Mouse (Mus musculus) fat pad, adult 2 months (tissue): ENCODE measurements at regions not wholly inside any gene's neighbourhood (a gene's known extent, or its start where the extent isn't known, plus 50 kb on each side); places are given as distances from the start of the nearest gene placed in this dataset.

Experiments
- DNase-seq: peaks from one replicate; pipeline ENCODE4 v3.0.0-alpha.2; 2011; ENCODE audit warnings: low read depth, low spot score; ENCODE audit errors: extremely low read depth

DNA sequence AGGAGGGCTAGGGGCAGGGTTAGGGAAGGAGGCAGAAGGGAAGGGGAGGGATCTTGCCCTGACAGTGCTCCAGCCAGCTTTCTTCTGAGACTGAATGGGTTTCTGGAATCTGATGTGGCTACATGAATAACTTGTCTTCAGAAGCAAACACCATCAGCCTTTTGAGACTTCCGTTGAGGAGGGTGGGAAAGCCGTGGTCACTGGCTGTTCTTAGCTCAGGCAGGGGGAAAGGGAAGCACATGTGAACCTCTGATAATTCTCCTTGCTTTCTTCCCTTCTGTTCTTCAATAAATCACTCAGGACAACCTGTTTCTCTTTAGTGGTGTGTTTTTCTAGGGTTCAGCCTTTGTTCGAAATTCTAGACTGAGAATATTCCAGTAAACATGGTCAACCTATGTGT is 148.9 kb downstream of the Bcl11a start:
- no peak for DNase-seq

- DNase-seq: no peak
Measured at GRCm38 (mm10) chr11:24233376-24233775, 155.5 kb downstream of the Bcl11a start.

DNA sequence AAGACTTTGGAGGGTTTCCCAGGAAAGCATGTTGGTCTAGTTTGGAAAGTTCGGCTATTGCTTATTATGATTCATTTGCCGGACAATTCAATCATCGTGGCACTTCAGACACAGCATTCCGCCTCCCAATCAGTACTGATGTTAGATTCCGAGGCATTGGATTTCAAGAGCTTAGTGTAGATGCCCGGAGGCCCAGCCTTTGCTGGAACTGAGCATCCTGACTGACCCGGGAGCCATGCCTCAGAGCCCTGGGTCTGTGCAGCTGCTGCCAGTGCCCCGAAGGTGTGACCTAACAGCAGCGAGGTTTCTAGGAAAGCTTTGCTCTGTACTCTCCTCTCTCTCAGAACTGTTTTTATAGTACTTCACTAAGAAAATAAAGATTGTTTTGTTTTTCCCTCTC is 156.0 kb downstream of the Bcl11a start:
- no peak for DNase-seq

GRCm38 (mm10) chr11:24234422-24234821 is 156.6 kb downstream of the Bcl11a start:
- DNase-seq: no peak

DNA sequence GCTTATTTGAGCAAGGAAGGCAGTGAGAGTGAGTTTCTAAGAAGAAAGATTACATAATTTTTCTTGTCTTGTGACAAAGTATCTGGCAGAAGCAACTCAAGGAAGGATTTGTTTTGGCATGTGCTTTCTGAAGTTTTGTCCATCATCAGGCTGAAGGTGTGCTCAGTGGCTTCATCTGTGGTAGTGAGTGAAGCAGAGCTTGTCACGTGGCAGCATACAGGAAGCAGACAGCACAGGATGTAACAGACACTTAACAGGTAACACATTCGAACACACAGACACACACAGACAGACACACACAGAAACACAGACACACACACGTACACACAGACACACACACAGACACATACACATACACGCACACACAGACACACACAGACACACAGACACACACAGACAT is 157.5 kb downstream of the Bcl11a start:
- DNase-seq: no peak

DNA sequence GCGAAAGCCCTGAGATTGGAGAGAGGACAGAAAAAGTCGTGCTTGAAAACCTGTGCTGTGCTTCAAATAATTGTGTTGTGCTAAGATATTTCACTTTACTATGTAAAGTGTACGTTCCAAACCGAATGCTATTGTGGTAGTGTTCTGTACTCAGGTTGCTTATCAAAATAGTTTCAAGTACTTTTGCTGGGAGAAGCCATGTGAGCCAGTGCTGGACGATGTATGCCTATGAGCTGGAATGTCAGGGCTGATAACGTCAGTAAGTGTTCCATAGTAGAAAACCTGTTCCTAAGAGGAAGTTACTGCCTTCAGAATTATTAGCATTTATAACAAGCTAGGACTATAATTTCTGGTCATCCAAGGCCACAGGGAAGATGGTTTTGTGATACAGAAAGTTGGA is 161.8 kb downstream of the Bcl11a start:
- no peak for DNase-seq

GRCm38 (mm10) chr11:24242096-24242495 is 164.2 kb downstream of the Bcl11a start:
- DNase-seq: no peak

- DNase-seq: no peak
Measured at GRCm38 (mm10) chr11:24242888-24243287, 165.0 kb downstream of the Bcl11a start.

DNA sequence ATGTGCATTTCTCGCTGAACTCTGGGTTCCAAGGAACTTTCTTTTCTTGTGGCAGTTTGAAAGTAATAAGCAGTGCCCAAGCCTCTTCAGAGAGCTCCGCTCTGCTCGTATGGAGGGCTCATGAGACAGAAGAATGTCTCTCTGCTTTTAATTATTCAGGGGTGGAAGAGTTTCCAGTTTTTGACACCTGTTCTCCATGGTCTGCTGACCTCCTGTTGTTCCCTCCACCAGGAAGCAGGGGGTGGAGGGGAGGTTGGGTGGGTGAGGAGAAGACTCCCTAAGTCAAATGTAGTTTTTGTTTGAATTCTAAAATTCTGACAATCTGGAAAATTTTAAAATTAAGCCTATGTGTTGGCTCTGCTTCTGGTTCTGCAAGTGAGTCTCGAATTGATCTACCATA is 167.5 kb downstream of the Bcl11a start:
- no peak for DNase-seq

DNA sequence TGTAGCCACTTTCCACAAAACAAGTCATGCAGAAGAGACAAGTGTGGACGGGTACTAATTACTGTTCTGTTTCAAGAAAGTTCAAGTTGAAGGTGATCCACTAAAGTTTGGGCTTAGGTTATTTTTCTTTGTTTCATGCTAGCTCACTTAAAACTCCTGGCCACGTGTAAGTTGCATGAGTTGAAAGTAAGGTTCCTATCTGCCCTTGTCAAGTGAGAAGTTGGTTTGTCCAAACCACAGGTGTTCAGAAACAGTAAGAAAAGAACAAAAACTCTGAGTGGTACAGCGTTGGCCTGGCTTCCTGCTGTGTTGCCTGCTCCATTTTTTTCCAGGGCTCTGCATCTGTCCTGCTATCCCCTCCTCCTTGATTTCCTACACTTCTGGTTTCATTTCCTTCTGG is 168.5 kb downstream of the Bcl11a start:
- no peak for DNase-seq

DNA sequence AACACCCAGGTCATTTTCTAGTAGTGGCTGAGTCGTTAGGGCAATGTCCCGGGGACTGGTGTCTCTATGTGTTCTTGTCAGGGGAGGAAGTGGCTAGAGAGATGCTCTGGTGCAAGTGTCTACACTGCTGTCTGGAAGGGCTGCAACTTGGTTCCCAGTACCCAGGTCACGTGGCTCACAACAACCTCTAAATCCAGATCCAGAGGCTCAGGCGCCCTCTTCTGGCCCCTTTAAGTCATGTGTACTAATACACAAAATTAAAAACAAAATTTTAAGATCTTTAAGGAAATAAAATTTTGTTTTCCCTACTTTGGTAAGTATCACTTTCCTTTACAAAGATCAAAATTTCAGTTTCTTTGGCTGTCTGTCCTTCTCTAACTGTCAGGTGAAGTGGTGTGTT is 169.4 kb downstream of the Bcl11a start:
- DNase-seq: no peak

- DNase-seq: no peak
Measured at GRCm38 (mm10) chr11:24251516-24251915, 173.7 kb downstream of the Bcl11a start.

- no peak for DNase-seq
Measured at GRCm38 (mm10) chr11:24255201-24256060, 177.6 kb downstream of the Bcl11a start.

DNA sequence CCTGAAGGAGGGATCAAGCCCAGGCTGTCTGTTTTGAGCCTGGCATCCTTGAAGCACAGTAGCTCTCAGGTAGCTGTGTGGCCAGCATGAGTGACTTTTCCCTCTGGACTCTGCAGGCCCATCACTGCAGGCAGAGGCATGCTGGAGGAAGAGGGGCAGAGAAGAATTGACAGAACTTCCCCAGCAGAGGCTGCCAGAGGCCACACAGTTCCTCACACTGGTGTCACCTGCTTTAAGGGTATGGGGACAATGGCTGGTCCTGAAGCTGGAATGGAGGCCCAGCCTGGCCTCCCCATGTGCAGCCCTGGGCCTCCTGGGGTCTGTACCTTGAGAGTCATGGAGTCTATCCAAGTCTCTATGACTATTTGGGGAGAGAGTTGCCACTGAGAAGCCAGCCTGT is 179.9 kb downstream of the Bcl11a start:
- no peak for DNase-seq

DNA sequence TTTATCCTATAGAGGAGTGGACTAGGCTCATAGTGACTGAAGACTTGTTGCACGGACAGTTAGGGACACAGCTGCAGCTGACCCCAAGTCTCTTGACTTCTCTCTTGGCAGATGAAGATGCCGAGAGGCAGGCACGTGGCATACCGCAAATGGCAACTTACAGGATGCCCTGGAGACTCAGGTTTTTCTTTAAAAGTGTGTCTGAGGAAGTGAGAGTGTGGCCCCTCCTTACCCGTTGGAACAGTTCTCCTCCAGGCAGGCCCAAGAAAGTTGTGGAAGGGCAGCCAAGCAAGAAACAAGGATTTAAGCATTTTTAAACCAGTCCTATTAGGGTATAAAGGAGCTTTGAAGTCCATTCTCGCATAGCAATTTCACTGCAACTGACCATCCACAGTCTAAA is 180.5 kb downstream of the Bcl11a start:
- no peak for DNase-seq

GRCm38 (mm10) chr11:24259668-24260067 is 181.8 kb downstream of the Bcl11a start:
- DNase-seq: no peak

- DNase-seq: no peak
Measured at GRCm38 (mm10) chr11:24269046-24269445, 191.2 kb downstream of the Bcl11a start.

DNA sequence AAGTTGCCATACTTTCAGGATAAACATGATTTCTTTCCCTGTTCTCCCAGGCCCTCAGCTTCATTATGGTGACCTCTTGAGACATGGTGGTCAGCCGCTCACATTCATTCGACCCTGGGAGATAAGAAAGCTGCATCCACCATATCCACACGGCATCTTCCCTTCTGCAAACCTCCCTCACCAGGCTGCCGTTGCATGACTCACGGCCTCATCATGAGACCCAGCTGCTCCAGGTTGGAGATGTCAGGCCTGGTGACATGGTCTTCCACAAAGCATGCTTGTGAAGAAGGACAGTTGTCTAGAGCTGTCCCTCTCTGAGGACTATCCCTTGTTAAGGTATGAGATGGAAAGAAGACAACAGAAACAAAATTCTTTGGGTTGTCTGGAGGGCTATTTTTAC is 203.8 kb downstream of the Bcl11a start:
- DNase-seq: no peak

GRCm38 (mm10) chr11:24282556-24282955 is 204.7 kb downstream of the Bcl11a start:
- DNase-seq: no peak

DNA sequence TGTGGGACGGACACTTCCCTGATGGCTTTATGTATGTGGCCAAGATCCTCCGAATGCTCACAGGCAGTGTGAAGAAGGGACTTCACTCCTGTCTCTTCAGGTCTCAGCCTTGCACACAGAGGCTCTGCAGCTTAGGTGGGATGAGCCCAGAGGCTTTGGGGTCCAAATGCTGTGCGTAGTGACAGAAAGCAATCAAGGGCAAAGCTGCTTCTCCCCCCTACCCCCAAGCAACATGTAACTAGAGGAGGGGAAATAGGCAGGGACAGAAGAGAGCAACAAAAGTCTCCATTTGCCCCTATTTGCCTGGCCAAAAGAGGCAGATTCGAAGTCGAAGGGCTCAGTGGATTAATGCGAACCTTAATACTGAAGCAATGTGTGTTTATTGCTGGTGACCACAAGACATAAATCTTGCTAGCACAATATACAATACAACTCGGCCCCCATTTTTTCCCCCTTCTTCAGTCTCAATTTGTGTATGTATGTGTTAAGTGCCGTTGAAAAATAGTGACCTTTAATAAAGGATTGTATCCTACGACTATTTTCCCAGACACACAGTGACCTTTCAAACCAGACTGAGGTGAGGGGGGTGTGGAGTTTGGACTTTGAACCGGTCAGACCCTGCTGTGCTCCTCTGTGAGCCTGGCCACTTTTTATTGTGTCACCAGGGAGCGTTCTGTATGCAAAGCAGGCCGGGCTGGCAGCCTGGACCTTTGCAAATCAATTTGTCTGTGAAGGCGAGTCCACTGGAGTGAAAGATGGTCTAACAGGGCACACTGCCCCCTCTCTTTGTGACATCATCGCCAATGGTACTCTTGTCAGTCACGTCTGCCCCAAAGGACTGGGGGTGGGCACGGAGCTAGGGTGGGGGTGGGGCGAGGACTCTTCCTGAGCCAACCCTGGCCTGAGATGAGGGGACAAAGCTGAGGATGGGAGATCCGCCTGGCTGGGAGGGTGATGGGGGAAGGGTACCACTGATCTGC is 208.6 kb downstream of the Bcl11a start:
- no peak for DNase-seq

DNA sequence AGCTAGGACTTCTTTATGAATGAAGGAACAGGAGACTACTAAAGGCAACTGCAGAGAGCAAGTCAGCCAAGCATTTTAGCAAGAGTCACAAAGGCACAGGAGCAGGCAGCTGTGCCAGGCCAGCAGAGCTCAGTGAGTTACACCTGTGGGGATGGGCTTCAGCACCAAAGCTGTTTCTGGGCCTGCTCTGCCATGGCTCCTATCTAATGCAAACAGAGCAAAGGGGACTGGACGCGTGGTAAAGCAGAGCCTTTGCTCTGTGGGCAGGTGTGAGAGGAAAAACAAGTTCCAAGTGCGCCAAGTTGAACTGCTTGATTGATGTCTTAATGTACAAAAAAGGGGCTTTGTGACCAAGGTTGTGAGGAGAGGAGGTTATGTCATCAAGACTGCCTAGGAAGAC is 215.4 kb downstream of the Bcl11a start:
- DNase-seq: no peak
